Mouse (Mus musculus): Measurements from ENCODE around the gene Rabgef1.

GRCm38 (mm10) chr5:130193760-130194159 lies 22.2 kb downstream of the Rabgef1 start:
- no peak for TF ChIP-seq HCFC1 (IDR thresholded peaks at IDR 0.05; ENCODE audit: borderline replicate concordance, insufficient read depth, low read length)
- TF ChIP-seq ZC3H11A (IDR thresholded peaks at IDR 0.05; ENCODE audit: borderline replicate concordance, low read depth, low read length): no peak
- no peak for TF ChIP-seq CHD2 (IDR thresholded peaks at IDR 0.05; ENCODE audit: low read depth, low read length)
- no peak for TF ChIP-seq ZNF384 (IDR thresholded peaks at IDR 0.05; ENCODE audit: low read depth, low read length)
